Mouse (Mus musculus) hindbrain, embryonic 14.5 days (tissue): ENCODE results near the gene Ppfia1. TPM values are rescaled to one million over a fixed set of nuclear protein-coding genes. Genes with fewer than 3 reads are reported as not detected.

Experiments used
- ATAC-seq: fragments of 200-750 bp; cut with Nextera tagmentation; 2 replicates; pipeline ENCODE4 v1.8.0; 2017; ENCODE audit warnings: moderate number of reproducible peaks, mild to moderate bottlenecking, moderate TSS enrichment, moderate library complexity; ENCODE audit not compliant: low FRiP score
- DNase-seq: peaks from one replicate; pipeline ENCODE4 v3.0.0-alpha.2; 2015; ENCODE audit warnings: low spot score
- H3K27ac ChIP-seq: fragments of 300-500 bp; sonication (generic); 2 replicates; pipeline ENCODE4 v1.5.1; 2014; ENCODE audit warnings: mild to moderate bottlenecking, moderate library complexity
- H3K27me3 ChIP-seq: fragments of 300-500 bp; sonication (generic); 2 replicates; pipeline ENCODE4 v1.6.1; 2014; ENCODE audit warnings: mild to moderate bottlenecking, low read length, mixed read lengths; ENCODE audit not compliant: control insufficient read depth, insufficient read depth
- H3K36me3 ChIP-seq: fragments of 300-500 bp; sonication (generic); replicated peaks from 2 replicates; pipeline ENCODE4 v1.6.1; 2014; ENCODE audit not compliant: control insufficient read depth, insufficient read depth
- H3K4me1 ChIP-seq: fragments of 300-500 bp; sonication (generic); replicated peaks from 2 replicates; pipeline ENCODE4 v1.6.1; 2014; ENCODE audit warnings: antibody characterized with exemption, low read length, mixed read lengths; ENCODE audit not compliant: control insufficient read depth, insufficient read depth
- H3K4me2 ChIP-seq: fragments of 300-500 bp; sonication (generic); replicated peaks from 2 replicates; pipeline ENCODE4 v1.6.1; 2014; ENCODE audit warnings: mild to moderate bottlenecking, moderate library complexity
- H3K4me3 ChIP-seq: fragments of 300-500 bp; sonication (generic); replicated peaks from 2 replicates; pipeline ENCODE4 v1.5.1; 2014; ENCODE audit warnings: mild to moderate bottlenecking, low read length
- H3K9ac ChIP-seq: fragments of 300-500 bp; sonication (generic); 2 replicates; pipeline ENCODE4 v1.6.1; 2014
- H3K9me3 ChIP-seq: fragments of 300-500 bp; sonication (generic); 2 replicates; pipeline ENCODE4 v1.6.1; 2016; ENCODE audit warnings: low read length; ENCODE audit not compliant: control insufficient read depth
- WGBS: fragments of 180-500 bp; shearing (Covaris S2); extraction: QIAGEN DNeasy Blood & Tissue Kit; methylation state at CpG from one replicate; pipeline ENCODE4 v1.1.7; 2014; 5-methylcytosine and 5-hydroxymethylcytosine counted together
- polyA plus RNA-seq: library from polyadenylated mRNA; unstranded; fragments of >200 nt; fragmentation: Nextera tagmentation; extraction: Ambion mirVana; gene quantifications from 2 replicates; pipeline ENCODE4 v1.2.1, GENCODE M21; 2014

Ppfia1 gene
- polyA plus RNA-seq, 1 experiment from 2014 or later: 26.0 TPM

DNA sequence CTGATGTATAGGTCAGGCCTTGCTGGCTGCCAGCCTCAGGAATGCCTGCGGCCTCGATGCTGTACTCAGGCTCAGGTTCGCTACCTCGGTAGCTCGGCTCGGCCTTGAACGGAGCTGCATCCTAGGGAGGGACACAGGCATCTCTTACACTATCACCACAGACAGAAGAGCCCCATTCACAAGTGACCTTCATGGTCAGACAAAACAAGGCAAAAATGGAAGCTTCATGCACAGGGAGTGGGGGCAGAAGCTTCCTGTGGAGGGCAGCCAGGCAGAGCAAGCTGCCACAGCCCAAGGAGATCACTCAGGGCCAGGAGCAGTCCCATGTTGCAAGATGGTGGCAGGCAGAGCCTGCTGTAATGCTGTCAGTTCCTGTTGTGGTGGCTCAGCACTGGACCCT is 114.7 kb downstream of the Ppfia1 start:
- no peak overlapping the region for H3K4me2 ChIP-seq
- H3K36me3 ChIP-seq: peaks cover 80% of the 10 kb centered on the region
- no peak overlapping the region for H3K9ac ChIP-seq
- over 99% methylated on average over 7 of the region's 7 CpGs for WGBS
- ATAC-seq (no peak), DNase-seq (no peak)
- no peak overlapping the region for H3K4me3 ChIP-seq
- H3K27me3 ChIP-seq: no peaks in the 10 kb centered on the region
- H3K9me3 ChIP-seq: no peaks in the 10 kb centered on the region
- no peaks in the 10 kb centered on the region for H3K4me1 ChIP-seq
- no peak overlapping the region for H3K27ac ChIP-seq

DNA sequence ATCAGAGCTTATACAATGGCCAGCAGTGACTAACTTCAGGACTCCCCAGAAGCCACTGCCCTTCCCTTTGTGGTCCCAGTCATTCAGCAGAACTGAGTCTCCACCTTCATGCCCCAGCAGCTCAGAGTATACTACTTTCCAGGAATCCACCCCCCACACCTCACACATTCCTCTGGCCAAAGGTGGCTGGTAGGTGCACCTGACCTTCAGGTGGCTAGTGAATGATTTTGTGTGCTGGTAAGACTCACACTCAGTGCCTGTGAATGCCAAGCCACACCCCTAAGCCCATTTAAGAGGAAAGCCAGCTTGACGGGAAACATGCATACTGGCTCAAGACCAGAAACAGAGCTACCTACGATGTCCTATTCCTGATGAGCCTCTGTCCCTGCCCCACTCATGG is 120.6 kb downstream of the Ppfia1 start:
- Histone ChIP-seq H3K4me2 (no peak overlapping the region), H3K9me3 (no peaks in the 10 kb centered on the region), H3K9ac (no peak overlapping the region), H3K4me1 (no peaks in the 10 kb centered on the region), H3K4me3 (no peak overlapping the region), H3K27ac (no peak overlapping the region), H3K27me3 (no peaks in the 10 kb centered on the region), H3K36me3 (peaks cover 28% of the 10 kb centered on the region)
- DNase-seq (no peak), ATAC-seq (no peak)
- 80% methylated on average over 2 of the region's 2 CpGs for WGBS

DNA sequence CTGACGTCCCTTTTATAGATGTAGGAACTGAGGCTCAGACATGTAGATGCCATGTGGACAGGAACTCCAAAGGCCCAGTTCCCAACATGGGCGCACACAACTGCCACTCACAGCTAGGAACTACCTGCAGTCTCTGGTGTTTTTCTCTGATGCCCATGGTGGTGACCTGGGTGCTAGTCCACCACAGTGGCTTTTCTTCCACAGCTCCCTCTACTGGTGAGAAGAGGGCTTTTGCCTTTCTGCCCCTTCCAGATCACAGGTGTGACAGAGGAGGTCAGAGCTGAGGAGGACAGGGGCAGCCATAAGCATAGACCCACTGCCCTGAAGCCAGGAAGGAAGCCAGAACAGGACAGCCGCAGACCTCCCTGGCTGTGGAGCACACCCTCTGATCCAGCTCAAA is 126.1 kb downstream of the Ppfia1 start:
- WGBS: 72% methylated on average over 3 of the region's 3 CpGs
- DNase-seq (no peak), ATAC-seq (no peak)
- Histone ChIP-seq H3K4me2 (no peak overlapping the region), H3K9ac (no peak overlapping the region), H3K27ac (no peak overlapping the region), H3K4me3 (no peak overlapping the region), H3K4me1 (no peaks in the 10 kb centered on the region), H3K36me3 (no peaks in the 10 kb centered on the region), H3K9me3 (no peaks in the 10 kb centered on the region), H3K27me3 (no peaks in the 10 kb centered on the region)

Other genes with a start within 250 kb of the Ppfia1 start
- 165 and 174 TPM in 2 replicates for gene Cttn, start 82.7 kb downstream of the Ppfia1 start, polyA plus RNA-seq
- 4.6 and 5.4 TPM in 2 replicates for gene Fadd, start 28.7 kb upstream of the Ppfia1 start, polyA plus RNA-seq
- gene Ano1, start 198.2 kb upstream of the Ppfia1 start, polyA plus RNA-seq: 4.5 and 5.6 TPM in 2 replicates